Mouse (Mus musculus) limb, embryonic 14.5 days (tissue): ENCODE measurements around the gene Tsc2. TPM values are rescaled to one million over a fixed set of nuclear protein-coding genes. Genes with fewer than 3 reads are reported as not detected.
"Not testable (repeated sequence)": the region's sequence is repeated elsewhere in the genome, so short reads cannot be mapped to it uniquely, and the experiment has no call there.

ENCODE experiments used
- ATAC-seq: fragments of 200-750 bp; cut with Nextera tagmentation; 2 replicates; pipeline ENCODE4 v1.8.0; 2017; ENCODE audit warnings: low read depth, moderate number of reproducible peaks, moderate TSS enrichment; ENCODE audit not compliant: low FRiP score
- DNase-seq: peaks from one replicate; pipeline ENCODE4 v3.0.0-alpha.2; 2015; ENCODE audit warnings: low spot score
- H3K27ac ChIP-seq: fragments of 300-500 bp; sonication (generic); replicated peaks from 2 replicates; pipeline ENCODE4 v1.5.1; 2014; ENCODE audit warnings: low read depth, mild to moderate bottlenecking, low read length, moderate library complexity, mixed read lengths
- H3K27me3 ChIP-seq: fragments of 300-500 bp; sonication (generic); 2 replicates; pipeline ENCODE4 v1.6.1; 2014; ENCODE audit warnings: low read length, mixed read lengths; ENCODE audit not compliant: control insufficient read depth, insufficient read depth
- H3K36me3 ChIP-seq: fragments of 300-500 bp; sonication (generic); 2 replicates; pipeline ENCODE4 v1.6.1; 2014; ENCODE audit warnings: mild to moderate bottlenecking, low read length, moderate library complexity, mixed read lengths; ENCODE audit not compliant: control insufficient read depth, insufficient read depth
- H3K4me1 ChIP-seq: fragments of 300-500 bp; sonication (generic); 2 replicates; pipeline ENCODE4 v1.6.1; 2014; ENCODE audit warnings: antibody characterized with exemption, low read length, mixed read lengths; ENCODE audit not compliant: control insufficient read depth, insufficient read depth
- H3K4me2 ChIP-seq: fragments of 300-500 bp; sonication (generic); replicated peaks from 2 replicates; pipeline ENCODE4 v1.6.1; 2014; ENCODE audit warnings: low read depth, mild to moderate bottlenecking, low read length, moderate library complexity; ENCODE audit not compliant: severe bottlenecking
- H3K4me3 ChIP-seq: fragments of 300-500 bp; sonication (generic); replicated peaks from 2 replicates; pipeline ENCODE4 v1.5.1; 2014; ENCODE audit warnings: low read length
- H3K9ac ChIP-seq: fragments of 300-500 bp; sonication (generic); 2 replicates; pipeline ENCODE4 v1.6.1; 2014; ENCODE audit warnings: mild to moderate bottlenecking, low read depth, low read length, moderate library complexity; ENCODE audit not compliant: severe bottlenecking
- H3K9me3 ChIP-seq: fragments of 300-500 bp; sonication (generic); 2 replicates; pipeline ENCODE4 v1.6.1; 2016; ENCODE audit warnings: low read length; ENCODE audit not compliant: control insufficient read depth
- POLR2A ChIP-seq: fragments of 200-500 bp; IDR thresholded peaks from 2 replicates; pipeline ENCODE4 v1.8.0; 2012; ENCODE audit warnings: inconsistent platforms, mild to moderate bottlenecking, moderate library complexity, borderline replicate concordance; ENCODE audit not compliant: insufficient read depth, insufficient read length; ENCODE audit errors: extremely low read depth
- WGBS: fragments of 180-500 bp; shearing (Covaris S2); extraction: QIAGEN DNeasy Blood & Tissue Kit; methylation state at CpG from one replicate; pipeline ENCODE4 v1.1.7; 2014; 5-methylcytosine and 5-hydroxymethylcytosine counted together
- polyA plus RNA-seq, 2 experiments: library from polyadenylated mRNA; depleted of rRNA in 1 of 2; stranded (reverse) in 1 of 2; unstranded in 1 of 2; fragments of >200 nt; fragmentation: Nextera tagmentation in 1 of 2; extraction: Ambion mirVana in 1 of 2; gene quantifications; 2 replicates each; pipeline versions ENCODE4 v1.2.1 to v1.2.3; 2012 to 2014

Gene Tsc2
- polyA plus RNA-seq, 2 experiments = 62.9 to 162 TPM

DNA sequence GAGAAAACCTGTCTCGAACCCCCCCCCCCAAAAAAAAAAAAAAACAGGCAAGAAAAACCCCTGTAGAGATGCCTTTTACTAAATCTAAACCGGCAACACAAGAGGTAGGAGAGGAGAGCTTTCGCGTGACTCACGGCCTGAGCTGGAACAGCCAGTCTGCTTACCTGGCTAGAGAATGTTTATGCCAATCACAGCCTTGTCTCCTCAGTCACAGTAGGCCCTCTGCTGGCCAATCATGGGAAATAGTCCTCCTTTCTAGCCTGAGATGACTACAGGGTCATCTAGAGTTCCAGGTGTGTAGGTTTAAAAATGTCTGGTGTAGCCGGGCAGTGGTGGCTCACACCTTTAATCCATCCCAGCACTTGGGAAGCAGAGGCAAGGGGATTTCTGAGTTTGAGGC is 35.0 kb upstream of the Tsc2 start:
- 23% methylated on average over 6 of the region's 6 CpGs for WGBS

DNA sequence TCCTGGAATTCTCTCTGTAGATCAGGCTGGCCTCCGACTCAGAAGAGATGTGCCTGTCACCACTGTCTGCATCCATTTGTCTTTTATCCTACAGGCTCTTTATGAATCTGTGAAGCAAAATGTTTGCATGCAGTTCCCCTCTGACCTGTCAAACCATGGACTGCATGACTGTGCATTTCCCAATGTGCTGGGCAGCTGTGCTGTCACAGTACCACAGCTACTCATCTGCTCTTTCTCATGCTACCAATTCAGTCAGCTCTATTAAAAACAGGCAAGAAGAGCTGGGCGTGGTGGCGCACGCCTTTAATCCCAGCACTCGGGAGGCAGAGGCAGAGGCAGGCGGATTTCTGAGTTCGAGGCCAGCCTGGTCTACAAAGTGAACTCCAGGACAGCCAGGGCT is 34.6 kb upstream of the Tsc2 start:
- H3K4me2 ChIP-seq, H3K9ac ChIP-seq, H3K4me3 ChIP-seq, H3K27me3 ChIP-seq, H3K36me3 ChIP-seq, ATAC-seq, H3K9me3 ChIP-seq, H3K27ac ChIP-seq, DNase-seq: not testable (repeated sequence)
- 63% methylated on average over 7 of the region's 7 CpGs for WGBS
- peaks cover 23% of the 10 kb centered on the region for H3K4me1 ChIP-seq

More for the DNA sequence above, 35.0 kb upstream of the Tsc2 start:
- Histone ChIP-seq H3K4me1 (peaks cover 26% of the 10 kb centered on the region), H3K27ac (no peak overlapping the region), H3K36me3 (no peaks in the 10 kb centered on the region), H3K9me3 (no peaks in the 10 kb centered on the region), H3K27me3 (no peaks in the 10 kb centered on the region), H3K9ac (no peak overlapping the region), H3K4me3 (no peak overlapping the region), H3K4me2 (no peak overlapping the region)
- no peak for TF ChIP-seq POLR2A
- peak; percentile 58 for DNase-seq
- no peak for ATAC-seq

- H3K4me1 ChIP-seq = peaks cover 11% of the 10 kb centered on the region; the same call in 1 of the 2 replicates
- no peaks in the 10 kb centered on the region for H3K36me3 ChIP-seq
- peak within 1 kb of the TSS; percentile 67 for H3K9ac ChIP-seq
- WGBS = 1% methylated on average over 46 of the region's 47 CpGs
- H3K4me3 ChIP-seq = peak within 1 kb of the TSS; percentile 43
- H3K4me2 ChIP-seq = peak within 1 kb of the TSS; percentile 88
- no peak for ATAC-seq
- DNase-seq = no peak
- H3K27ac ChIP-seq = no peak within 1 kb of the TSS
- H3K27me3 ChIP-seq = peaks cover 23% of the 10 kb centered on the region
- TF ChIP-seq POLR2A = no peak
- no peaks in the 10 kb centered on the region for H3K9me3 ChIP-seq
These were observed 25.8 kb upstream of the Tsc2 start, which contains the start of gene Npw for GRCm38 (mm10) chr17:24658017-24658758. Gene Npw, minus strand, starts transcription at chr17:24658457.

- Histone ChIP-seq H3K27ac (no peak overlapping the region), H3K4me1 (peaks cover 15% of the 10 kb centered on the region), H3K27me3 (peaks cover 23% of the 10 kb centered on the region), H3K9ac (no peak overlapping the region), H3K4me2 (no peak overlapping the region), H3K4me3 (no peak overlapping the region), H3K9me3 (no peaks in the 10 kb centered on the region), H3K36me3 (no peaks in the 10 kb centered on the region)
- TF ChIP-seq POLR2A = no peak
- no peak for DNase-seq
- 74% methylated on average over 4 of the region's 4 CpGs for WGBS
- ATAC-seq = no peak
These were observed 22.5 kb upstream of the Tsc2 start for GRCm38 (mm10) chr17:24654969-24655368.

DNA sequence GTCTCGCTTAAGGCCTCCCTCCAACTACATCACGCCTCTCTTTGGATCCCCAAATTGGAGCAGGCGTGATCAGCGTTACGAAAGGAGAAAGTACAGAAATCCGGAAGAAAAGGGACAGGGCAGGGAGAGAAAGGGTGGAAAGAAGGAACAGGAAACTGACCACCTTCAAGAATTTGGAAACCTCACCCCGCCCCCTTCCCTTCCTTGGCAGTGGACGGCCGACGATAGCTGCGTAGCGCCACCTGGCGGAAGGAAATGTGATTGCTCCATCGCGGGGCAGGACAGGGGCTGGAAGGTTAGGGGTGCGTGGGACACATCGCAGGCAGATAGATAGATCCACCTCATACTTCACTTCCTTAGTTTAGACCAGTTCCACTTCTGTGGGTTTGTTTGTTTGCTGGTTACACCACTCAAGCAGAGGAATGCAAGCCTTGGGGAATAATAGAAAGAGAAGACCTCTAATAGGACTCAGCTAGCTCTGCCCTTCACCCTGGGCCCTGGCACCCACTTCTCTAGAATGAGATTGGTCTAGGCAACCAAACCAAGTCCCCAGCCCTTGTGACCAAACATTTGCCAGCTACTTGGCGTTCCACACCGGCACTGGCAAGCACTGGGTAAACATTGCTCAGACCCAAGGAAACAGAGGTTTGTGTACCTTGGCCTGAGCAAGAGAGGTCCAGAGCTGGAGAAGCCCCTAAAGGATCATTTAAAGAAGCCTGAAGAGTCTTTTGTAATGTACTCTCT is 21.7 kb upstream of the Tsc2 start:
- ATAC-seq = peak; percentile 71
- Histone ChIP-seq H3K9me3 (no peaks in the 10 kb centered on the region), H3K4me1 (peaks cover 18% of the 10 kb centered on the region), H3K27me3 (peaks cover 22% of the 10 kb centered on the region), H3K27ac (peak overlapping the region; percentile 61; the same call in 1 of the 2 replicates), H3K4me3 (peak overlapping the region; percentile 33), H3K9ac (peak overlapping the region; percentile 48), H3K36me3 (no peaks in the 10 kb centered on the region), H3K4me2 (peak overlapping the region; percentile 65)
- WGBS = 6% methylated on average over 16 of the region's 19 CpGs
- DNase-seq = peak; percentile 86
- TF ChIP-seq POLR2A = no peak
